In genomic region chr1:34749161-34750040, GRCm38 (mm10) we compare ENCODE assay signal across 8 mouse cellular contexts.
A peak's percentile ranks its signal among the peaks of the same experiment; 100 is the strongest.
DNase-seq lines count a peak whose midpoint lies in the region; ATAC-seq lines count a peak whose summit lies in the region.

No protein-coding gene starts in this region.

- intact Hi-C loops in gastrocnemius, postnatal 36 days (cut with DNase I), result no loop called here

- DNase-seq in kidney, postnatal 14 days, result no peak
- DNase-seq in cerebellum, adult 9-10 months, result peak; percentile 70
- DNase-seq in midbrain, embryonic 14.5 days, result peak; percentile 32
- DNase-seq in thymus, postnatal 0 days (ENCODE audit: low spot score), result no peak
- DNase-seq in gastrocnemius, postnatal 36 days, result no peak

- no peaks in the 10 kb centered on the region for H3K36me3 ChIP-seq in kidney, embryonic 15.5 days
- H3K36me3 ChIP-seq in midbrain, embryonic 14.5 days (ENCODE audit: control insufficient read depth, insufficient read depth, low read length), result no peaks in the 10 kb centered on the region

- H3K27me3 ChIP-seq in kidney, embryonic 15.5 days, result peaks cover 68% of the 10 kb centered on the region
- H3K27me3 ChIP-seq in midbrain, embryonic 14.5 days (ENCODE audit: control insufficient read depth, insufficient read depth, low read length), result peaks cover 14% of the 10 kb centered on the region

- no peak overlapping the region for H3K9ac ChIP-seq in kidney, embryonic 15.5 days
- peak overlapping the region; percentile 81; the same call in 1 of the 2 replicates for H3K9ac ChIP-seq in midbrain, embryonic 14.5 days (replicated peaks; ENCODE audit: low read length)

- peak overlapping the region; percentile 99 for H3K4me2 ChIP-seq in kidney, embryonic 15.5 days
- H3K4me2 ChIP-seq in midbrain, embryonic 14.5 days (ENCODE audit: low read length), result peak overlapping the region; percentile 96

- H3K27ac ChIP-seq in kidney, embryonic 15.5 days, result no peak overlapping the region
- no peak overlapping the region for H3K27ac ChIP-seq in midbrain, embryonic 14.5 days (replicated peaks; ENCODE audit: low read depth, low read length)

- 0 out of 2 replicates have a peak, but pooled peaks have one; percentile 11 for ATAC-seq in kidney, embryonic 15.5 days (replicated peaks; ENCODE audit: low FRiP score)
- ATAC-seq in hematopoietic stem cell, adult 5-6 weeks (replicated peaks in 1 of 2; ENCODE audit: insufficient read depth in 1 of 2, low FRiP score in 2 of 2, low TSS enrichment in 1 of 2, low read depth in 1 of 2, poor library complexity in 2 of 2, severe bottlenecking in 2 of 2), result peak; percentile 30 to 47; a peak in 1 of 4 replicates
- ATAC-seq in midbrain, embryonic 14.5 days (ENCODE audit: low FRiP score, low TSS enrichment), result no peak
- no peak for ATAC-seq in inflammation-experienced regulatory T-cells, adult 6 months

- H3K9me3 ChIP-seq in kidney, embryonic 15.5 days (replicated peaks), result no peaks in the 10 kb centered on the region
- H3K9me3 ChIP-seq in midbrain, embryonic 14.5 days (ENCODE audit: control insufficient read depth, low read length), result no peaks in the 10 kb centered on the region

- H3K4me1 ChIP-seq in kidney, embryonic 15.5 days, result peaks cover 26% of the 10 kb centered on the region
- H3K4me1 ChIP-seq in midbrain, embryonic 14.5 days (ENCODE audit: control insufficient read depth, insufficient read depth, low read length), result peaks cover 12% of the 10 kb centered on the region

- 7% methylated on average over 14 of the region's 14 CpGs for WGBS in kidney, embryonic 15.5 days
- WGBS in midbrain, embryonic 14.5 days, result 11% methylated on average over 14 of the region's 14 CpGs

- H3K4me3 ChIP-seq in kidney, embryonic 15.5 days (replicated peaks), result peak overlapping the region; percentile 8
- H3K4me3 ChIP-seq in midbrain, embryonic 14.5 days (replicated peaks; ENCODE audit: low read depth, low read length), result peak overlapping the region; percentile 73

Comparison
In these comparisons a context has a peak if more than half of its experiments do, and no peak if none do; other contexts are left out.
1. ATAC-seq: peak in kidney, embryonic 15.5 days (single experiment) and hematopoietic stem cell, adult 5-6 weeks (2 of 2); none in midbrain, embryonic 14.5 days (single experiment) and inflammation-experienced regulatory T-cells, adult 6 months (single experiment).
2. DNase-seq: peak in cerebellum, adult 9-10 months (single experiment) and midbrain, embryonic 14.5 days (single experiment); none in kidney, postnatal 14 days (single experiment), thymus, postnatal 0 days (single experiment) and gastrocnemius, postnatal 36 days (0 of 2).